Mouse (Mus musculus) mouse embryonic stem cell (cell line): ENCODE data around the gene Sema5a.

Source experiments
- in situ Hi-C, 2 experiments: fragments of 300-500 bp; cut with MboI; formaldehyde crosslinking; loops; 1 replicate in 1 of 2; 3 replicates in 1 of 2; pipeline ENCODE4 v1.14.3; 2019 to 2020; ENCODE audit warnings: low sequenced_read_pairs in 2 of 2, low pct_unique_long_range_greater_than_20kb in 1 of 2, mixed read lengths in 1 of 2; ENCODE audit not compliant: unreplicated experiment in 1 of 2

Gene Sema5a

GRCm38 (mm10) chr15:32637879-32638278 lies 393.3 kb downstream of the Sema5a start:
- in situ Hi-C loops, result no loop called here

- in situ Hi-C loops, result no loop called here
These were observed 402.6 kb downstream of the Sema5a start for GRCm38 (mm10) chr15:32647061-32647687.

DNA sequence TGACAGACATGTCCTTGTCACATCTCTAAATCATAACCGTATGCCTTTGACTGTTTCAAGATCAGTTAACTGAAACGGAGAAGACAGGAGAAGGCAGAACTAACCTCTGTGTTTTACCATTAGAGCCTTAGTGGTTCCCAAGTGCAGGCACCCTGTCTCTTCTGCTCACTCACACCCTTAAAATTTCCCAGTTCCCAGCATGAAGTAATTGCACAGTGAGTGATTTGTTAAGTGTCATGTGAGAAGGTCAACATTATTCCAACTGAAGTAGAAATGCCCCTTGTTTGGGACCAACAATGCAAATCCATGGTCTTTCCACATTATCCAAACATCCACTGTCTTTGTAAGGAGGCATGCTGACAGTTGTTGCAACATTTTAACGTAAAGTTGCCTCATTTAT lies 409.4 kb downstream of the Sema5a start:
- in situ Hi-C loops, result no loop called here

DNA sequence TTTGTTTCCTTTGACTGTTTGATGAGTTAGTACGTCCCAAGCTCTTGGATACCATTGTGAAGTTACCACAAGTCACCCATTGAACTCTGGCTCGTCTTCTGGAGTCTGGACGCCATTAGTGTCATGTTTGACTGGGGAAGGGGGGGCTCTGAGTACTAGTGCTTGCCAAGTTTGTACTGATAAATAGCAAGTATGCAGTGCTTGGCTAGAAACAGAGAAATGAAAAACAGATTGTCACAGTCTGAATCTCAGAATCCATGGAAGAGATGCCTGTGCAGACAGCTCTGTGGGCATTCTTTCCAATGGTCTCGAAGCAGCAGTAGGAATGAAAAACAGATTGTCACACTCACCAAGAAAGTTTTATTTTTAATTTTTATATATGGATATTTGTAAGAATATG lies 411.4 kb downstream of the Sema5a start:
- in situ Hi-C loops, result no loop called here

DNA sequence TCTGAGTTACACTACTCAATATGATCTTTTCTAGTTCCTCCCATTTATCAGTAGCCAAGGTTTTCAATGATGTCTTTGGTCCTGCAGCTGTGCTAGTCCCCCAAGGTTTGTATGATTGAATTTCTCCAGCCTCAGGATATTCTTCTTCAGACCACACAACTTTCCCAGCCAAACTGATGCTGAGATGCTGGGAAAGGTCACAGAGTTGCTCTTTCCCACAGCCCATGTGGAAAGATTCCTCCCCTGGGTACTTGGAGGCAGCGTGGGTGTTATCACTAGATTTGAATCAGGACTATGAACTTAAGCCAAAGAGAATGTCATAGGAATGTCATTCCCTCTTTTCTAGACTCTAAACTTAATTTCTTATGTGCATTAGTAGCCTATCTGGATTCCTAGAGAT lies 431.8 kb downstream of the Sema5a start:
- in situ Hi-C loops, result no loop called here

DNA sequence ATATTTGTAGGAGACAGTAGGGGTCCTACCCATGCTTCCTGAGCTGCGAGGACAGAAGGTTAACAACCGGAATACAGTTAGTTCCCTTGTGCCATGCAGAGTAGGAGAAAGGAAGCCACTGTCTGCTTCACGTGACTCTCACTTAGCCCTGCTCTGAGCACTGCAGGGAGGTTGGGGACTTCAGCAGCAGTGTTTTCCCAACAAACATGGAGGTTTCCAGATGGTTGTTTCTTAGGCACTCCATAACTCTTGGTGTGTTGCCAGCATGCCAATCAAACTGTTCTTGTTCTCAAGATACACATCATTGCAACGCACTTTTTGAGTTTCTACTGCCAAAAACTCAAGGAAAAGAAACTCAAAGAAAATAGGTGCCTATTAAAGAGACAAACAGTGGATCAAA lies 440.5 kb downstream of the Sema5a start:
- in situ Hi-C loops, result no loop called here

GRCm38 (mm10) chr15:32691021-32691420 lies 446.4 kb downstream of the Sema5a start:
- in situ Hi-C loops, result no loop called here

- in situ Hi-C loops, result no loop called here
These were observed 448.4 kb downstream of the Sema5a start for GRCm38 (mm10) chr15:32693006-32693405.

GRCm38 (mm10) chr15:32717298-32717985 lies 472.8 kb downstream of the Sema5a start:
- in situ Hi-C loops, result no loop called here

DNA sequence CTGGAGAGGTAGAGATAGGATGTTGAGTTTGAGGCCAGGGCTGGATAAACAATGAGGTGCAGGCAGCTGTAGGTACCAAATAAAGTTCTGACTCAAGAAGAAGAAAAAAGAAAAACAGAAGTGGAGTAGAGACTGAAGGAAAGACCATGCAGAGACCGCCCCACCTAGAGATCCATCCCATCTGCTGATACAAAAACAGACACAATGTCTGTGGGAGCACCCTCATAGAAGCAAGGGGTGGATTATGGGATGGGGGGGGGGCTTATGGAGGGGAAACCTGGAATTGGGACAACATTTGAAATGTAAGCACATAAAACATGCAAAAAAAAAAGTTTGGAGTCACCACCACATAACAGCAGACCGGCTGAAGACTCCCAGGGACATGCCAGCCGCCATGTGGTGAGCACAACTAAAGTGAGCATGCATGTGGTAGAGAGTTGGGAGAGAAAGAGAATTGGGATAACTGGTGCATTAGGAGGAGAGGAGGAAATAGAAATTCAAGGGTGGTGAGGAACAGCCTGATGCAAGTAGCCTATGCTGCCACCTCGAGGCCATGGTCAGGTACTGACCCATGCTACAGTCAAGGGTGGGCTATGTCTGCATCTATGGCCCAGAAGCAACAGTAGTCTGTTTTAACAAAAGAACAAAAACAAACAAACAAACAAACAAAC lies 473.8 kb downstream of the Sema5a start:
- in situ Hi-C loops, result no loop called here

- in situ Hi-C loops, result no loop called here
These were observed 474.3 kb downstream of the Sema5a start for GRCm38 (mm10) chr15:32718964-32719311.

DNA sequence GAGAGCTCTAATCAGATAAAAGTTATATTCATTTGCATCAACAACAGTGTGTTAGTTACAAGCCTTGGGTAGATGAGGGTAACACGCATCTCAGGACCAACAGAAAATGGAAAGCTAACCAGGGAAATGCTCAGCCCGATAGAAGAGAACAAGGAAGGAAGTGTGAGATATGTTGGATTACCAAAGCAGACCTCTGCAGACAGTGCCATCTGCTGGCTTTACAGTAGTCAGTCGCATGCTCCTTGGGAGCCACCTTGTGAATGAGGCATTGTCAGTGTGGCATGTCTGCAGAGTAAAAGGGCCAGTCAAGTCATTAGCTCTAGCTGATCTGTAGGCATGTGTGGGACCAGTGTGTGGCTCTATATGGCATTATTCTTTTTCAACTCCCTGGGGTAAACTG lies 486.2 kb downstream of the Sema5a start:
- in situ Hi-C loops, result no loop called here
